Mouse (Mus musculus) cerebellum, adult 2 months (tissue): ENCODE data around the gene Gm11549. TPM values are rescaled to one million over a fixed set of nuclear protein-coding genes. Genes with fewer than 3 reads are reported as not detected.

Source experiments
- DNase-seq, 2 experiments: peaks; one replicate each; pipeline ENCODE4 v3.0.0; 2021
- H3K27ac ChIP-seq: fragments of 200-500 bp; 2 replicates; pipeline ENCODE4 v1.5.1; 2012; ENCODE audit warnings: low read length, control low read depth, inconsistent platforms; ENCODE audit not compliant: insufficient read depth
- H3K27me3 ChIP-seq: fragments of 200-500 bp; 2 replicates; pipeline ENCODE4 v1.6.1; 2012; ENCODE audit warnings: inconsistent platforms, mild to moderate bottlenecking, low read length, moderate library complexity; ENCODE audit not compliant: control insufficient read depth, insufficient read depth
- H3K4me1 ChIP-seq: fragments of 200-500 bp; 2 replicates; pipeline ENCODE4 v1.6.1; 2011; ENCODE audit warnings: low read length; ENCODE audit not compliant: control insufficient read depth, insufficient read depth
- H3K4me3 ChIP-seq: fragments of 200-500 bp; replicated peaks from 2 replicates; pipeline ENCODE3; 2011; ENCODE audit warnings: mild to moderate bottlenecking, low read depth, low read length, control low read depth; ENCODE audit not compliant: insufficient read depth
- CTCF ChIP-seq: fragments of 200-500 bp; IDR thresholded peaks from 2 replicates; pipeline ENCODE4 v1.5.1; 2011; ENCODE audit warnings: low read depth, mild to moderate bottlenecking, control low read depth, low read length, moderate library complexity, borderline replicate concordance; ENCODE audit not compliant: insufficient read depth
- POLR2A ChIP-seq: fragments of 200-500 bp; IDR thresholded peaks from 2 replicates; pipeline ENCODE4 v1.6.1; 2011; ENCODE audit warnings: low read length, control low read depth, borderline replicate concordance; ENCODE audit not compliant: insufficient read depth
- WGBS: fragments of 180-500 bp; shearing (Covaris S2); methylation state at CpG from one replicate; pipeline ENCODE4 v1.1.7; 2018; 5-methylcytosine and 5-hydroxymethylcytosine counted together
- polyA plus RNA-seq: library from polyadenylated mRNA; depleted of rRNA; stranded (reverse); fragments of >200 nt; gene quantifications from 2 replicates; pipeline ENCODE4 v1.2.3, GENCODE M21; 2012

The Gm11549 gene
- polyA plus RNA-seq, 1 experiment = 0.10 TPM

DNA sequence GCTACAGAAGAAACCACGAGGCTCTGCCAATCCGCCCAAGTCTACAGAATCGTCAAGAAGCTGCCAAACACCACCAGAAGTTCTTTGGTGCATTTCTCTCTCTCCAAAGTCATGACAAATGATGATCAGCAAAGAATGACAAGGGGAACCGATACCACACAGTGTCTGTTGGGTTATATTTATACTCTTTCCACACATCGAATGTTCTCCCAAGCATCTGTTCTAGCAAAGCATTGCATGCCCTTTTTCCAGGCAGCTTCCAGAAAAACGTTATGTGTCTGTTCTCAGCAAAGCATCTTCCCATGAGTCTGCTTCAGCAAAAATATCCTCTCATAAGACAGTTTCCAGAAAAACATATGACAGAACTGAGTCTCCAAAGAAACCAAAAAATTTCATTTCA is 34.7 kb downstream of the Gm11549 start:
- TF ChIP-seq CTCF = no peak
- no peak for TF ChIP-seq POLR2A
- WGBS = 94% methylated on average over 6 of the region's 6 CpGs
- peaks cover 4% of the 10 kb centered on the region; the same call in 1 of the 2 replicates for H3K4me1 ChIP-seq
- H3K27me3 ChIP-seq = no peaks in the 10 kb centered on the region
- H3K27ac ChIP-seq = no peak overlapping the region
- DNase-seq = no peak
- no peak overlapping the region for H3K4me3 ChIP-seq

DNA sequence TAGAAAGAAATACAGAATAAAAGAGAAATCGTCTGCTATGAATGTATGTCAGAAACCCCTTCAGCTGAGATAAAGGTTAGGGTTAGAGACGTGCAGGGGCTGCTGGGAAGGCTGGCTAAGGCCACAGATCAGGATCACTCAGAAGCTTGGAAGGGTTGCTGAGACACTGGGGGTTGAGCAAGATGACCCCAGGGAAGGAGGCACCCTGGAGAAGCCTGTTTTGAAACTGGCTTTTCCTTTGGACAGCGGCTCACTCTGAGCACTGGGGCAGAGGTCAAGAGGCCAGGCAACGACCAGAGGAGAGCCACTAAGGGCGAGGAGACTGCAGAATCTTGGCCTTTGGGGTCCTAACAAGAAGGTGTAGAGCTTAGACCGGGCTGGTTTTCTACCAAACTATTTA is 35.4 kb downstream of the Gm11549 start:
- Histone ChIP-seq H3K27ac (no peak overlapping the region), H3K4me3 (no peak overlapping the region), H3K27me3 (no peaks in the 10 kb centered on the region), H3K4me1 (peaks cover 6% of the 10 kb centered on the region; the same call in 1 of the 2 replicates)
- no peak for TF ChIP-seq POLR2A
- TF ChIP-seq CTCF = no peak
- 76% methylated on average over 6 of the region's 6 CpGs for WGBS
- no peak for DNase-seq

GRCm38 (mm10) chr3:36484292-36484691 is 37.3 kb downstream of the Gm11549 start:
- WGBS = 91% methylated on average over 4 of the region's 4 CpGs
- no peak for DNase-seq
- Histone ChIP-seq H3K4me3 (no peak overlapping the region), H3K4me1 (peaks cover 6% of the 10 kb centered on the region; the same call in 1 of the 2 replicates), H3K27ac (no peak overlapping the region), H3K27me3 (no peaks in the 10 kb centered on the region)
- no peak for TF ChIP-seq POLR2A
- TF ChIP-seq CTCF = no peak

GRCm38 (mm10) chr3:36482940-36483339 is 38.7 kb downstream of the Gm11549 start:
- Histone ChIP-seq H3K27ac (no peak overlapping the region), H3K4me3 (no peak overlapping the region), H3K4me1 (peaks cover 6% of the 10 kb centered on the region; the same call in 1 of the 2 replicates), H3K27me3 (no peaks in the 10 kb centered on the region)
- WGBS = 57% methylated on average over 9 of the region's 9 CpGs
- no peak for DNase-seq
- TF ChIP-seq POLR2A (no peak), CTCF (no peak)

DNA sequence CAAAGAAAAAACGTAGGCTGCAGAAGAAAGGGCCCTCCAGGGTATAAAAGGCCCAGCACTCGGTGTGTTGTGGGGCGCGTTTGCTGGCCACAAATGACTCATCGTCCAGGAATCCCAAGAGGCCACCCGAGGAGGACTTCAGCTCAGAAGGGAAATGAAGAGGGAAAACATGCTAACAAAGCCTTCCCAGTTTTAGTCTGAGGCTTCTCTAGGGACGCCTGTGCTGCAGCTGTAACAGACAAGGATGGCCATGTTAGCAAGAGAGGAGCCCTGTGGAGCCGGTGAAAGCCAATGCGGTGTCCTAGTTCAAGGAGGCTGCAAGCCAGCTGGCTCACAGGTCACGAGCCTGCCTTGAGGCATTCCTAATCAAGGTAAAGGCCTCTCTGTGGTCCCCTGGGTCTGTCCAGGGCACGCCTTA is 39.8 kb downstream of the Gm11549 start:
- Histone ChIP-seq H3K27me3 (no peaks in the 10 kb centered on the region), H3K27ac (peak overlapping the region; percentile 5; the same call in 1 of the 2 replicates), H3K4me3 (no peak overlapping the region), H3K4me1 (0 out of 2 replicates have a peak, but pooled peaks cover 3% of the 10 kb centered on the region)
- WGBS = 14% methylated on average over 11 of the region's 11 CpGs
- DNase-seq = peak; percentile 44 to 52
- no peak for TF ChIP-seq POLR2A

- Histone ChIP-seq H3K4me1 (0 out of 2 replicates have a peak, but pooled peaks cover 3% of the 10 kb centered on the region), H3K27ac (no peak overlapping the region), H3K27me3 (no peaks in the 10 kb centered on the region), H3K4me3 (no peak overlapping the region)
- WGBS = 95% methylated on average over 2 of the region's 2 CpGs
- no peak for DNase-seq
- TF ChIP-seq CTCF (no peak), POLR2A (no peak)
These were observed 41.1 kb downstream of the Gm11549 start for GRCm38 (mm10) chr3:36480486-36480885.

- Histone ChIP-seq H3K27me3 (no peaks in the 10 kb centered on the region), H3K4me1 (0 out of 2 replicates have a peak, but pooled peaks cover 3% of the 10 kb centered on the region), H3K27ac (no peak overlapping the region), H3K4me3 (no peak overlapping the region)
- DNase-seq = no peak
- WGBS = 83% methylated on average over 8 of the region's 8 CpGs
- TF ChIP-seq POLR2A = no peak
- TF ChIP-seq CTCF = no peak
These were observed 42.8 kb downstream of the Gm11549 start for GRCm38 (mm10) chr3:36478776-36479175.

DNA sequence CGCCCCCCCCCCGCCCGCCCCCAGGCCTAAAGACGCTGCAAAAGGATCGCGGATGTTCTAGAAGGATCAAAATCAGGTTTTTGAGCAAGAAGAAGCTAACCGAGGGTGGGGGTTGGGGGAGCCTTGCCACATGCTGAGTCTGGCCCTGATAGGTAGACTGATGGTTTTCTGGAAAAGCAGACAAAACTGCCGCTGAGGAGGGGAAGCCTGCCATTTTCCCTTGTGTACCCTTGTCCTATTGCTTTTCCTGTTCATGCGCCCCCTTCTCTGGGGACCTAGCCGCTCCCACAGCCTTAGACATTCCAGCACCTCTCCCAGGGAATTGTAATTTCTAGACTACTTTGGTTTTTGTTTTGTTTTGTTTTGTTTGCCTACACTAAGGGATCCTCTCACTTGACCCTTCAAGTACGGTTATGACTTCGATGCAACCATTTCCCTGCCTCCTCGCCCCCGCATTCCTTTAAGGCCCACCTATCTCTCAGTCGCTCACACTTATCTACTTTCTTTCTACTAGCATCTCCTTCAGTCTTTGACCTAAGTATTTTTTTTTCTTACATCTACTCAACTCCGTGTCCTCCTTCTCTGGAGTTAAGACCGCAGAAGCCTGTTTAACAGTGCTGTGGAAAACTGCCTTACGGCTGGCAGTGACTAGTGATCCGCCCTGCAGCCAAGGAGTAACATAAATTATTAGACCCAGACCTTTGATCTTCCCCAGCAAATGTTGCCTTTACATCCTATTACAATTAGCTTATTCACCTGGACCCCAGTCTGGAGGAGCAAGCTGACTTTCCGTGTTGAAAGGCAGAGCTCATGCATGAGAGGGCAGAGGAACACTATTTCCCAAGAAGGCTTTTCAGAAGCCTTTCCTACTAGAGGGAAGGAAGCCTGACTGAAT is 45.1 kb downstream of the Gm11549 start:
- Histone ChIP-seq H3K27ac (no peak overlapping the region), H3K27me3 (no peaks in the 10 kb centered on the region), H3K4me1 (no peaks in the 10 kb centered on the region), H3K4me3 (peak overlapping the region; percentile 78)
- 53% methylated on average over 20 of the region's 20 CpGs for WGBS
- TF ChIP-seq CTCF (no peak), POLR2A (no peak)
- peak; percentile 15 to 24 for DNase-seq
